Mouse (Mus musculus): ENCODE results near the gene Olfr679.
"Not testable (repeated sequence)": the region's sequence is repeated elsewhere in the genome, so short reads cannot be mapped to it uniquely, and the experiment has no call there.

Gene Olfr679

DNA sequence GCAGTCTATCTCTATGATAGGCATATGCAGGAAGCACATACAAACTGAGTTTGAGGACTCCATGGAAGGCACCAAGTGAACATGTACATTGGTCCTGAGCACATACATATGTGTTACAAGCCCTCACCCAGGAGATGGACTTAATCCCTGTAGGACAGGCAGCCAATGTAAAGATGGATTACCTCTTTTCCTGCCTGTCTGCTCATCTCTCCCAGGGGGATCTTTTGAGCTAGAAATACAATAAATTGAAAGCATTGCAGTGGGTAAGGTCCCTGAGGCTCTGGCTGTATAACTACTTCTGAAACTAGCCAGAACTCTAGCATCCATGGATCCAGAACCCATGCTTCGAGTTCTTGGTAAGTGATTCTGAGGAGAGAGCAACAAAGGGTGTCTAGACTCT is at the start of gene Olfr679:
Gene Olfr679, plus strand, starts transcription at position 301 of the 400 bp plus-strand sequence.
- ATAC-seq (ENCODE audit: insufficient number of reproducible peaks, low FRiP score, low TSS enrichment) = no peak

DNA sequence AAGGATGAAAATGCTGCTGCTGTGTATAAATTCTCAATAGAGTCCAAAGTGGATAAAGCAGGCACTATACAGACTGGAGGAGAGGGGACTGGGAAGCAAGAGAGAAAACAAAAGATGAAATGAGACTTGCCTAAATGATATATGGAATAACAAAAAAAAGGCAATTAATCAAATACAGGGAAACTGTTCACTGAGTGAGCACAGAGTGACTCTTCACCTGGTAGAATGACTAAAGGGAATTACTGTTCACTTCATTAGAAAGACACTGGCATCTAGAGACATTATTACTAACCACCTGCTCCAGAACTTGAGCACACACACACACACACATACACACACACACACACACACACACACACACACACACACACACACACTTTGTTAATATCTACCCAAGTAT is 48.6 kb upstream of the Olfr679 start, which contains the start of gene Olfr676:
Gene Olfr676, plus strand, starts transcription at position 301 of the 400 bp plus-strand sequence.
- ATAC-seq (ENCODE audit: insufficient number of reproducible peaks, low FRiP score, low TSS enrichment) = no peak

DNA sequence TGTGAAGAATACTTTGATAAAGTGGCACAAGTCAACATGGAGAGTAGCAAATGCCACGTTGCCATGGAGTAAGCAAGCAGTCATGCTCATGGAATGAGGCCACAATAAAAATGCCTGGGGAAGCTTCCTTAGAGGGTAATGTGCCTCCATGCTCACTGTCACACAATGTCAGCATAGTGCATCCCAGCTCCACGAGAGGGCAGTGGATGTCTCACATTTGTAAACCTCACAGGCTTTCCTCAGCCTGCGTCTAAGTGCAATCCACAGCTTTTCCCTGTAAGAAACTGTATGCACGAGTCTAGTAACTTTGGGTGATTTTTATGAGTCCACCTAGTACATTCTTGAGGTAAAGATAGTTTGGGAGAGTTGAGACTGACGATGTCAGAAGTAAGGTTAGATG is 47.2 kb upstream of the Olfr679 start:
- not testable (repeated sequence) for ATAC-seq (ENCODE audit: insufficient number of reproducible peaks, low FRiP score, low TSS enrichment)

DNA sequence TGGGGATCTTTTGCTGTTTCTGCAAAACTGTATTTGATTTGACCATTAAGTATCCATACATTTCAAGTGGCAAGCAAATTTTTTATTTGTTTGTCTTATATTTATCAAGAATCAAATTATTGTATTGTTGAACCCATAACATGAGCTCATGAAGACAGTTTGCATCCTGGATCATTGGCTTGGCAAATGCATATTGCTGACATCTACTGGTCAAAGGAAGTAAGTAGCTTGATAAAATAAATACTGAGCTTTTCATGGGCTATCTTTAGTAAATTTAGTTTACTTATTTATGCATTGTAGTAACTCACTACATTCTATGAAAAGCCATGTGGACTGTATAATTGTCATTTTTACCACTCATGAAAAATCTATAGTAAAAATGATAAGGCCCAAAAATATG is 22.1 kb upstream of the Olfr679 start:
- ATAC-seq (ENCODE audit: insufficient number of reproducible peaks, low FRiP score, low TSS enrichment) = no peak

DNA sequence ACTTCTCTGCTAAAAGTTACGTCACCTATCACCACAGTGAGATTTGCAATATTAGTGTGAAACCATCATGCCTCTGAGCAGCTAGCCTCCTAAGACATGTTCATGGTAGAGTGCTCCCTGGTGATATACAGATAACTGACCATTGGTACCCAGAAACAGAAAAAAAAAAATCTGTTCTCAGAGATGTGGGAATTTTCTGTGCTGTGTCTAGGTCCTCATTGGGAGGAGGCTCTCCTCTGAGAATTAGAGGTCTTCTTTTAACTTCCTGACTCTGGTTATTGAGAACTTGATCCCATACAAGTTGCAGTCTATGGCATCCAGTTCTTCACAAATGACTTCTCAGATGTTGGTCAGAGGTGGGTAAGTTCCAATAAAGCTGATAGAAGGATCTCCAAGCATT is 16.8 kb upstream of the Olfr679 start, which contains the start of gene Olfr678:
Gene Olfr678, plus strand, starts transcription at position 301 of the 400 bp plus-strand sequence.
- ATAC-seq (ENCODE audit: insufficient number of reproducible peaks, low FRiP score, low TSS enrichment) = no peak

DNA sequence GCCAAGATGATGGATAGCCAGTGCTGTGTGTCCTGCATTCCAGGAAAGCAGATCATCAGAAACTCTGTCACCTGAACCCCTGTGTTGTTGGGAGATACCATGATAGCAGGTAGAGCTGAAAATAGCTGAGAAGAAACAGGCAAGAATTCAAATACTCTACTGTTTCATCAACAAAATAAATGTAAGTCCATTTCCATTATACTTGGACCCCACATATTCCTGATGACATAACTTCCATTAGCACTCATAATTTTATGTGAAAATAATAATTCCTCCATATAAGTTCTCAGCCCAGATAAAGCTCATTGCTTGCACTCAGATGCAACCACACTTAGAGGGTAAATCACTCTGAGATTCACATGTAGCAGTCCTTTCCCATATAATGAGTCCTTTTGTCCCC is 11.7 kb downstream of the Olfr679 start, which contains the start of gene Olfr680-ps1:
Gene Olfr680-ps1, minus strand, starts transcription at position 101 of the 400 bp plus-strand sequence.
- not testable (repeated sequence) for ATAC-seq (ENCODE audit: insufficient number of reproducible peaks, low FRiP score, low TSS enrichment)

DNA sequence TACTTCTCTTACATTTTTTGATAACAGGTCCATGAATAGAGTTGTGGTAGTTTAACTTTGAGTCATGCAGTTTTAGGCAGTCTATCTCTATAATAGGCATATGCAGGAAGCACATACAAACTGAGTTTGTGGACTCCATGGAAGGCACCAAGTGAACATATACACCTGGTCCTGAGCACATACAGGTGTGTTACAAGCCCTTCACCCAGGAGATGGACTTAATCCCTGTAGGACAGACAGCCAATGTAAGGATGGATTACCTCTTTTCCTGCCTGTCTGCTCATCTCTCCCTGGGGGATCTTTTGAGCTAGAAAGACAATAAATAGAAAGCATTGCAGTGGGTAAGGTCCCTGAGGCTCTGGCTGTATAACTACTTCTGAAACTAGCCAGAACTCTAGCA is 35.5 kb downstream of the Olfr679 start, which contains the start of gene Olfr681:
Gene Olfr681, plus strand, starts transcription at position 301 of the 400 bp plus-strand sequence.
- no peak for ATAC-seq (ENCODE audit: insufficient number of reproducible peaks, low FRiP score, low TSS enrichment)

Measured in cerebellum, adult (tissue).